Mouse (Mus musculus) limb, embryonic 11.5 days (tissue): Measurements from ENCODE around the gene Gna15. TPM values are rescaled to one million over a fixed set of nuclear protein-coding genes. Genes with fewer than 3 reads are reported as not detected.

ENCODE experiments used
- ATAC-seq: fragments of 200-750 bp; cut with Nextera tagmentation; 2 replicates; pipeline ENCODE4 v1.8.0; 2017; ENCODE audit warnings: low read depth; ENCODE audit not compliant: insufficient number of reproducible peaks, low FRiP score, low TSS enrichment
- DNase-seq: peaks from one replicate; pipeline ENCODE4 v3.0.0-alpha.2; 2015; ENCODE audit warnings: low spot score
- H3K27ac ChIP-seq: fragments of 300-500 bp; sonication (generic); replicated peaks from 2 replicates; pipeline ENCODE4 v1.5.1; 2014; ENCODE audit warnings: low read depth, mild to moderate bottlenecking, low read length
- H3K27me3 ChIP-seq: fragments of 300-500 bp; sonication (generic); 2 replicates; pipeline ENCODE4 v1.6.1; 2014; ENCODE audit warnings: mild to moderate bottlenecking, low read length, mixed read lengths; ENCODE audit not compliant: control insufficient read depth, insufficient read depth
- H3K36me3 ChIP-seq: fragments of 300-500 bp; sonication (generic); 2 replicates; pipeline ENCODE4 v1.6.1; 2014; ENCODE audit warnings: mild to moderate bottlenecking, low read length, moderate library complexity, mixed read lengths; ENCODE audit not compliant: control insufficient read depth, insufficient read depth
- H3K4me1 ChIP-seq: fragments of 300-500 bp; sonication (generic); 2 replicates; pipeline ENCODE4 v1.6.1; 2014; ENCODE audit warnings: low read length, mixed read lengths; ENCODE audit not compliant: control insufficient read depth, insufficient read depth
- H3K4me2 ChIP-seq: fragments of 300-500 bp; sonication (generic); 2 replicates; pipeline ENCODE4 v1.6.1; 2014; ENCODE audit warnings: low read depth, mild to moderate bottlenecking, moderate library complexity; ENCODE audit not compliant: severe bottlenecking
- H3K4me3 ChIP-seq: fragments of 300-500 bp; sonication (generic); 2 replicates; pipeline ENCODE4 v1.5.1; 2014; ENCODE audit warnings: low read depth, low read length
- H3K9ac ChIP-seq: fragments of 300-500 bp; sonication (generic); 2 replicates; pipeline ENCODE4 v1.6.1; 2014; ENCODE audit warnings: mild to moderate bottlenecking, low read length
- H3K9me3 ChIP-seq: fragments of 300-500 bp; sonication (generic); 2 replicates; pipeline ENCODE4 v1.6.1; 2016; ENCODE audit warnings: low read length; ENCODE audit not compliant: control insufficient read depth
- WGBS: fragments of 180-500 bp; shearing (Covaris S2); extraction: QIAGEN DNeasy Blood & Tissue Kit; methylation state at CpG from one replicate; pipeline ENCODE4 v1.1.7; 2014; 5-methylcytosine and 5-hydroxymethylcytosine counted together
- microRNA-seq: library from miRNA; unstranded; fragments of <30 nt; microRNA quantifications from one replicate; pipeline ENCODE4, GENCODE M21; 2016
- polyA plus RNA-seq: library from polyadenylated mRNA; unstranded; fragments of >200 nt; fragmentation: Nextera tagmentation; extraction: Ambion mirVana; gene quantifications from 2 replicates; pipeline ENCODE4 v1.2.1, GENCODE M21; 2014

Gene Gna15
- polyA plus RNA-seq, 1 experiment from 2014 or later: 0.99 TPM

DNA sequence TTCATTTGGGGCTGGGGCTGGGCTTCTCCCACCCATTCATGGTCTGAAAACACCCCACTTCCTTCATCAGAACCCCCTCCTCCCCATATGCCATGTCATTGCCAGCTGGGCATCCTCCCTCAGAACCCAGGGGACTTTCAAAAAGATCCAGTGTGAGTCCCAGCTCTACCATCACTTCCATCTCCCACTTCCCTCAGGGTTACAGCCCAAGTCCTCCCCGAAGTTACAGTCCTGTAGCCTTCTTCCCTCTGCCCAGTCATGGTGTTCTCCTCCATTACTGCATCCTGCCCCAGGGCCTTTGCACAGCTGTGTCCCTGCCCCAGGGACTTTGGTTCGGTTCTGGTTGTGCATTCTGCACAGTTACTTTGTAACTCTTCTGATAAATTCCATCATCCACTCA lies 69.9 kb downstream of the Gna15 start:
- no peak overlapping the region for H3K27ac ChIP-seq
- peaks cover 73% of the 10 kb centered on the region for H3K27me3 ChIP-seq
- no peak overlapping the region for H3K4me3 ChIP-seq
- no peak for DNase-seq
- H3K9ac ChIP-seq: no peak overlapping the region
- no peak for ATAC-seq
- 72% methylated on average over 2 of the region's 2 CpGs for WGBS
- peaks cover 2% of the 10 kb centered on the region; the same call in 1 of the 2 replicates for H3K4me1 ChIP-seq
- H3K4me2 ChIP-seq: no peak overlapping the region
- H3K9me3 ChIP-seq: no peaks in the 10 kb centered on the region
- no peaks in the 10 kb centered on the region for H3K36me3 ChIP-seq

DNA sequence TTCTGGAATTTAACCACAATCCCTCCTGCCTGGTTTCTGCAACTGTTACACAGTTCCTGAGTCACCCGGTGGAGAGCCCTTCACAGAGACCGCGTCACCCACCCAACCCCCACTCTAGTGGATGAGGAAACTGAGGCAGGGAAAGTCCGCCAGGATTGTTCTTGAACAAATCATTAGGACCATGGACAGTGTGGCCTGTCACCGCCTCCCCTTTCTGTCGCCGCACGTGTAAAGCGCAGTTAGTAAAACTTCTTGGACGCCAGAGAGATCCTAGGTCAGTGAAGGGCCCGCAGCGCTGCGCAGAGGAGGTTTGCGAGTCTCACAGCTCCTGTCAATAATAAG lies 71.1 kb downstream of the Gna15 start:
- Histone ChIP-seq H3K4me1 (peaks cover 2% of the 10 kb centered on the region; the same call in 1 of the 2 replicates), H3K9me3 (no peaks in the 10 kb centered on the region), H3K9ac (no peak overlapping the region), H3K36me3 (no peaks in the 10 kb centered on the region), H3K4me2 (no peak overlapping the region), H3K27ac (no peak overlapping the region), H3K4me3 (no peak overlapping the region), H3K27me3 (peaks cover 66% of the 10 kb centered on the region)
- no peak for ATAC-seq
- peak; percentile 24 for DNase-seq
- WGBS: 3% methylated on average over 14 of the region's 14 CpGs

Small RNA genes within 50 kb of the gene (microRNA-seq; reads per million reads assigned to microRNA genes)
- not detected for gene Gm25595

Other genes with a start within 250 kb of the Gna15 start
- 2.0 TPM in 2 replicates for gene Tjp3, start 232.6 kb downstream of the Gna15 start, polyA plus RNA-seq
- gene Pip5k1c, start 231.3 kb downstream of the Gna15 start, polyA plus RNA-seq: 49.0 and 60.6 TPM in 2 replicates
- 35.9 and 40.0 TPM in 2 replicates for gene Cactin, start 203.1 kb downstream of the Gna15 start, polyA plus RNA-seq
- gene Tbxa2r, start 195.5 kb downstream of the Gna15 start, polyA plus RNA-seq: 1.7 and 1.8 TPM in 2 replicates
- not detected in 2 replicates for gene Gipc3, start 181.0 kb downstream of the Gna15 start, polyA plus RNA-seq
- gene Hmg20b, start 173.7 kb downstream of the Gna15 start, polyA plus RNA-seq: 129 and 130 TPM in 2 replicates
- gene Mfsd12, start 166.7 kb downstream of the Gna15 start, polyA plus RNA-seq: 4.7 and 5.9 TPM in 2 replicates
- gene 4930404N11Rik, start 158.4 kb downstream of the Gna15 start, polyA plus RNA-seq: 0.21 and 0.45 TPM in 2 replicates
- gene Fzr1, start 145.7 kb downstream of the Gna15 start, polyA plus RNA-seq: 107 and 119 TPM in 2 replicates
- gene Dohh, start 139.8 kb downstream of the Gna15 start, polyA plus RNA-seq: 53.7 and 55.7 TPM in 2 replicates
- 2.1 and 2.8 TPM in 2 replicates for gene Gm48551, start 139.8 kb downstream of the Gna15 start, polyA plus RNA-seq
- gene Gm48552, start 135.2 kb downstream of the Gna15 start, polyA plus RNA-seq: 0.40 and 1.0 TPM in 2 replicates
- gene Smim24, start 131.2 kb downstream of the Gna15 start, polyA plus RNA-seq: 3.4 and 3.5 TPM in 2 replicates
- gene Nfic, start 68.6 kb downstream of the Gna15 start, polyA plus RNA-seq: 16.7 and 18.7 TPM in 2 replicates
- gene Celf5, start 41.5 kb downstream of the Gna15 start, polyA plus RNA-seq: 0.33 and 0.77 TPM in 2 replicates
- 60.3 and 66.8 TPM in 2 replicates for gene Ncln, start 27.8 kb downstream of the Gna15 start, polyA plus RNA-seq
- 0.10 and 0.43 TPM in 2 replicates for gene S1pr4, start 24.1 kb downstream of the Gna15 start, polyA plus RNA-seq
- 80.3 and 82.1 TPM in 2 replicates for gene Gna11, start 21.0 kb upstream of the Gna15 start, polyA plus RNA-seq
- 259 and 343 TPM in 2 replicates for gene Aes, start 35.3 kb upstream of the Gna15 start, polyA plus RNA-seq
- 13.7 and 18.4 TPM in 2 replicates for gene Tle2, start 50.3 kb upstream of the Gna15 start, polyA plus RNA-seq
- gene Tle6, start 76.8 kb upstream of the Gna15 start, polyA plus RNA-seq: 11.1 and 11.6 TPM in 2 replicates
- 0.63 and 1.5 TPM in 2 replicates for gene BC025920, start 82.0 kb upstream of the Gna15 start, polyA plus RNA-seq
- gene Sirt6, start 103.6 kb upstream of the Gna15 start, polyA plus RNA-seq: 46.2 and 46.5 TPM in 2 replicates
- 4.3 and 5.5 TPM in 2 replicates for gene Ankrd24, start 104.3 kb upstream of the Gna15 start, polyA plus RNA-seq
- 5.5 and 6.2 TPM in 2 replicates for gene Gm10778, start 124.8 kb upstream of the Gna15 start, polyA plus RNA-seq
- 17.2 and 17.3 TPM in 2 replicates for gene Zfp433, start 180.6 kb upstream of the Gna15 start, polyA plus RNA-seq
- gene Gm3055, start 246.9 kb upstream of the Gna15 start, polyA plus RNA-seq: 10.6 and 11.9 TPM in 2 replicates